Mouse (Mus musculus) heart, embryonic 12.5 days (tissue): ENCODE measurements around the gene Vmn2r85. TPM values are rescaled to one million over a fixed set of nuclear protein-coding genes. Genes with fewer than 3 reads are reported as not detected.

Experiments
- ATAC-seq: fragments of 200-750 bp; cut with Nextera tagmentation; 2 replicates; pipeline ENCODE4 v1.8.0; 2017; ENCODE audit warnings: moderate TSS enrichment, moderate library complexity; ENCODE audit not compliant: insufficient number of reproducible peaks, low FRiP score
- H3K27ac ChIP-seq: fragments of 300-500 bp; sonication (generic); 2 replicates; pipeline ENCODE4 v1.5.1; 2016; ENCODE audit warnings: mild to moderate bottlenecking, moderate library complexity; ENCODE audit not compliant: poor library complexity, severe bottlenecking
- H3K27me3 ChIP-seq: fragments of 300-500 bp; sonication (generic); replicated peaks from 2 replicates; pipeline ENCODE4 v1.6.1; 2016; ENCODE audit warnings: mild to moderate bottlenecking, moderate library complexity
- H3K36me3 ChIP-seq: fragments of 300-500 bp; sonication (generic); 2 replicates; pipeline ENCODE4 v1.6.1; 2016; ENCODE audit warnings: mild to moderate bottlenecking, moderate library complexity
- H3K4me1 ChIP-seq: fragments of 300-500 bp; sonication (generic); replicated peaks from 2 replicates; pipeline ENCODE4 v1.6.1; 2016; ENCODE audit warnings: mild to moderate bottlenecking
- H3K4me2 ChIP-seq: fragments of 300-500 bp; sonication (generic); 2 replicates; pipeline ENCODE4 v1.6.1; 2016; ENCODE audit warnings: mild to moderate bottlenecking, moderate library complexity
- H3K4me3 ChIP-seq: fragments of 300-500 bp; sonication (generic); 2 replicates; pipeline ENCODE4 v1.5.1; 2016; ENCODE audit warnings: mild to moderate bottlenecking
- H3K9ac ChIP-seq: fragments of 300-500 bp; sonication (generic); 2 replicates; pipeline ENCODE4 v1.6.1; 2016; ENCODE audit warnings: mild to moderate bottlenecking, moderate library complexity
- H3K9me3 ChIP-seq: fragments of 300-500 bp; sonication (generic); replicated peaks from 2 replicates; pipeline ENCODE4 v1.6.1; 2016; ENCODE audit warnings: mild to moderate bottlenecking, moderate library complexity
- WGBS: fragments of 180-500 bp; shearing (Covaris S2); methylation state at CpG from one replicate; pipeline ENCODE4 v1.1.7; 2016; 5-methylcytosine and 5-hydroxymethylcytosine counted together
- polyA plus RNA-seq: library from polyadenylated mRNA; unstranded; fragments of >200 nt; fragmentation: Nextera tagmentation; extraction: Ambion mirVana; gene quantifications from 2 replicates; pipeline ENCODE4 v1.2.1, GENCODE M21; 2016

The Vmn2r85 gene
- polyA plus RNA-seq, 1 experiment from 2014 or later = not detected

DNA sequence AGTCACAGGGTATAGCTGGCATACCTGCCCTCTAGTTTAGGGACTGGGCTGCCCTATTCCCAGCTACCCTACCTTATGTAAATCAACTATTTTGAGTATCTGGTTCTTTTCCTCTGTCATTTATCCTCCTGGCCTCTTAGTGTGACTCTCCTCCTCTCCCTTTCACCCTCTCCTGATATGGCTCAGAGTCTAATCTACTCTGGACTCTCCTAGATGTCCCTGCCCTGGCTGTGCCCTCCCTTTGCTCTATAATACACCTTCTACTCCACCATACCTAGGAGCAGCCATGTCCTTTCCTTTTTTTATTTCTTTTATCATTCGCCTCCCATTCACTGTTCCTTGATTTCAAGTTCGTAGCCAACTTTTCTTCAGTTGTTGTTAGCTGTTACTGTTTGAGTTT, 54.4 kb downstream of the Vmn2r85 start:
- no peak overlapping the region for H3K4me3 ChIP-seq
- no peak overlapping the region for H3K27ac ChIP-seq
- no peak overlapping the region for H3K4me2 ChIP-seq
- H3K36me3 ChIP-seq = no peaks in the 10 kb centered on the region
- H3K27me3 ChIP-seq = no peaks in the 10 kb centered on the region
- H3K4me1 ChIP-seq = no peaks in the 10 kb centered on the region
- no peak overlapping the region for H3K9ac ChIP-seq
- no peak for ATAC-seq
- H3K9me3 ChIP-seq = no peaks in the 10 kb centered on the region
- WGBS = 83% methylated on average over 2 of the region's 2 CpGs

DNA sequence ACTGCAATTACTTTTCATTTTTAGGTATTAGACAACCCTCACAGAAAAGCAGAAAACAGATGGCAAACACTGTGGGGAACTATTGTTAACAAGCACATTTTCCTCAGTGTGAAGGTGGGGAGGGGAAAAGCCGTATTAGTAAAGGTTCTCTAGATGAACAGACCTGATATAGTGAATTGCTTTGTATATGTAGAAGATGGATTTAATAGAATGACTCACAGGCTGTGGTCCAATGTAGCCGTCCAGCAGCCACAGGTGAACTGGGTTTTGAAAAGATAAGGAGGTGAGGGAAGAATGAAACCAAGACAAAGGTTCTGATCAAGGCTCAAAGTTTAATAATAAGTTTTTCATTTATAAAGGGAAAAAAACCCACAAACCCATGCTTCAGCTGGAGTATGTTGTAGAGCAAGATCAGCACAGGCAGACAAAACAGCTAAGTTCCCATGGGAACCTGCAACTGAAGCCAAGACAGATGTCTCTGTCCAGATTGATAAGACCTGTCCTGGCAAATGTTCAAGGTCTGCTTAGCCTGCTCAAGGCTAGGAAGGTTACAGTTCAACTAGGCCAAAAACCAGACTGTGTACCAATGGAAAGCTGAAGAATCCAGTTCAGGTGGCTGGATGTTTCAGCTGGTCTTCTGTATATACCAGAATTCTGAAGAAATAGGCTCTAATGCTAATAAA, 56.9 kb downstream of the Vmn2r85 start:
- Histone ChIP-seq H3K9me3 (no peaks in the 10 kb centered on the region), H3K4me1 (no peaks in the 10 kb centered on the region), H3K27me3 (no peaks in the 10 kb centered on the region), H3K36me3 (no peaks in the 10 kb centered on the region), H3K9ac (no peak overlapping the region), H3K4me2 (no peak overlapping the region), H3K27ac (no peak overlapping the region), H3K4me3 (no peak overlapping the region)
- WGBS = 74% methylated on average over 2 of the region's 2 CpGs
- ATAC-seq = no peak

DNA sequence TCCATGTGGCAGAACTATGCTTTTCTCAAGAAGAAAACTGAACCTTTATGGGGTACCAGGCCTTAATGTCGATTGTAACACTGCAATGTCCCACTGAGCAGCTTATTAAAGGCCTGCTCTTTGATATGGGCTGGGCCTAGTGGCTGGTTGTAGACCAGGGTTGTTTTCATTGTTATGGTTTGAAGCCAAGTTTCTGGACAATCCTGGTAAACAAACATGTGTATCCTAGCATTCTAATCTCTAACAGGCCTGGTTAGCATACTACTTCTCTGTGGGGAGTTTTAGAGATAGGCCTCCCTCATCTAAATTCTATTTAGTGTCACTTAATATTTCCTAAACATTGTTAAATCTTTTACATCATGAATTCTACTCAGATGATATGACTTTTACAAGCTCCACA, 57.9 kb downstream of the Vmn2r85 start:
- H3K4me1 ChIP-seq = no peaks in the 10 kb centered on the region
- no peak overlapping the region for H3K27ac ChIP-seq
- no peak for ATAC-seq
- no peak overlapping the region for H3K4me2 ChIP-seq
- no peaks in the 10 kb centered on the region for H3K27me3 ChIP-seq
- WGBS = 53% methylated on average over 1 of the region's 1 CpGs
- no peak overlapping the region for H3K9ac ChIP-seq
- H3K9me3 ChIP-seq = no peaks in the 10 kb centered on the region
- no peak overlapping the region for H3K4me3 ChIP-seq
- no peaks in the 10 kb centered on the region for H3K36me3 ChIP-seq

DNA sequence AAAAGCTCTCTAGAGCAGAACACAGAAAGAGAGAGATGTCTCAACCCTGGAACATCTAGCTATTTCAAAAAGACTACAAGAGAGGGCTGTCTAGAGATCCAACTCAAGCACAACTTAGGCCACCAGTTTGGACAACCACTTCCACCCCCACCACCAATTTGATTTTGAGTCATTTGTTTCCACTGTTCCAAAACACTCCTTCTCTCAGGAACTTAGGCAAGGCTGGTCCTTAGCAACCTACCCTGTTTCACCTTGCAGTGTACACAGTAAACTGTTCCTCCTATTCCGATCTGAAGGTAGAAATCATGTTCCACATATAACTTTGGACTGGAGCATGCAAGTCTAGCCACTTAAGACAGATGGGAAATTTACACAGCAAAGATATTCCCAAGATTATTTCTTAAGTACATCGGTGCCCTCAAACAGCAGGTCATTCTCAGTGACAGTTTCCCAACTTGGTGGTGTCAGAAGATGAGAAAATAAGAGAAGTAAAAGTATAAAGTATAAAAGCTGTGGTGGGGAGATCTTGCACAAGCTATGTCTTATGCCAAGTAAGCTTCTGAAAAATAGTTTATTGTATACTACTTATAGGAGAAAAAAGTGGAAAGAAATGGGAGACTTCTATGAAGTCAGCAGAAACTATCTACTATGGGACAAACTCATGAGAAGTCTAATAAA, 59.4 kb downstream of the Vmn2r85 start:
- no peaks in the 10 kb centered on the region for H3K36me3 ChIP-seq
- no peaks in the 10 kb centered on the region for H3K27me3 ChIP-seq
- no peak overlapping the region for H3K27ac ChIP-seq
- H3K4me1 ChIP-seq = no peaks in the 10 kb centered on the region
- no peaks in the 10 kb centered on the region for H3K9me3 ChIP-seq
- H3K9ac ChIP-seq = no peak overlapping the region
- WGBS = 77% methylated on average over 2 of the region's 2 CpGs
- H3K4me2 ChIP-seq = no peak overlapping the region
- H3K4me3 ChIP-seq = no peak overlapping the region
- no peak for ATAC-seq

DNA sequence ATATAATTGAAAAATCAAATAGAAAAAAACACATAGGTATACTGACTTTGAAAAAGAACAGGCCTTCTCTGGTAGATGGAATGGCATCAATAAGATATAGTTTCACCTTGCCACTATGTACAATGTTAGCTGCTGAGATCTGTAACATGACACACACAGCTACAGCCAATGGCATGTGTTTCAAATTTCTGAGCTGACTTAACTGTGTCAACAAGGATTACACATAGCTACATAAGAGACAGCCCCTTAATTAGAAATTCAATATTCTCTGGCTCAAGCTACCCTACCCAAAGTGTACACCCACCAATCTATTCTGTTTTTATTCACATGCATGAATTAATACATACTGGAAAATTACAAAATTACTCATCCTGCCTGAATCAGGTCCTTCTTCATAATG, 61.1 kb downstream of the Vmn2r85 start:
- Histone ChIP-seq H3K36me3 (no peaks in the 10 kb centered on the region), H3K27me3 (no peaks in the 10 kb centered on the region), H3K4me2 (no peak overlapping the region), H3K4me1 (no peaks in the 10 kb centered on the region), H3K27ac (no peak overlapping the region), H3K4me3 (no peak overlapping the region), H3K9me3 (no peaks in the 10 kb centered on the region), H3K9ac (no peak overlapping the region)
- ATAC-seq = no peak

DNA sequence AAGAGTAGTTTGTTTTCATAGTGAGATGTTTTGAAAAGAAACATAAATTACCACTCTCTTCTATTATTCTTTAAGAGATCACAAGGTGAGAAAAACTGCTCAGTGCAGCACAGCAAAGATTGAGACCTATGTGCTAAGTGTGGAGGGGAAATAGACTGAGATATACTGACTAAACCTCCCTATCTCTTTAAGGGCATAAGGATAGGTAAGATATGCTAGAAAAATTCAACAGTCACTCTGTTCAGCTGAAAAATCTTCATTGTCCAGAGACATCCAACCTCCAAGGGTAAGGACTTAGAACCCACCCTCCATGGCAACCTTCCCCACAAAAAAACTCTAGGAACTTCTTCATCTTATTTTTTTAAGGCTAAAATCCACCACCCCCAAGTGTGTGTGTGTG, 64.7 kb downstream of the Vmn2r85 start:
- no peaks in the 10 kb centered on the region for H3K27me3 ChIP-seq
- H3K4me3 ChIP-seq = no peak overlapping the region
- ATAC-seq = no peak

More for the DNA sequence above, 64.7 kb downstream of the Vmn2r85 start:
- Histone ChIP-seq H3K9me3 (no peaks in the 10 kb centered on the region), H3K27ac (no peak overlapping the region), H3K4me1 (no peaks in the 10 kb centered on the region), H3K9ac (no peak overlapping the region), H3K4me2 (no peak overlapping the region), H3K36me3 (no peaks in the 10 kb centered on the region)

Other genes starting within 250 kb of the Vmn2r85 start
- not detected in 2 replicates for gene Olfr826, start 245.5 kb downstream of the Vmn2r85 start, polyA plus RNA-seq
- gene Olfr827, start 215.3 kb downstream of the Vmn2r85 start, polyA plus RNA-seq = not detected in 2 replicates
- 0.05 and 0.08 TPM in 2 replicates for gene Neurod4, start 149.5 kb downstream of the Vmn2r85 start, polyA plus RNA-seq
- 0.27 and 0.37 TPM in 2 replicates for gene Tespa1, start 106.8 kb downstream of the Vmn2r85 start, polyA plus RNA-seq
- gene Vmn2r84, start 35.4 kb downstream of the Vmn2r85 start, polyA plus RNA-seq = not detected in 2 replicates
- gene Vmn2r86, start 26.3 kb upstream of the Vmn2r85 start, polyA plus RNA-seq = not detected in 2 replicates
- not detected in 2 replicates for gene Vmn2r87, start 67.7 kb upstream of the Vmn2r85 start, polyA plus RNA-seq